Mouse (Mus musculus): ENCODE results near the gene Bloc1s5.

GRCm38 (mm10) chr13:38605353-38605752, 29.6 kb downstream of the Bloc1s5 start:
- TF ChIP-seq CTCF (IDR thresholded peaks at IDR 0.05; ENCODE audit: low read depth, low read length) (no peak), POLR2A (IDR thresholded peaks at IDR 0.05; ENCODE audit: extremely low read depth, insufficient read depth, low read length) (no peak)
